Mouse (Mus musculus) CH12.LX (cell line): ENCODE data around the gene Capn2. TPM values are rescaled to one million over a fixed set of nuclear protein-coding genes. Genes with fewer than 3 reads are reported as not detected.

Experiments
- DNase-seq: peaks from one replicate; pipeline ENCODE4 v3.0.0-alpha.2; 2013; ENCODE audit errors: extremely low read depth
- H3K27ac ChIP-seq: 2 replicates; pipeline ENCODE4 v1.5.1; 2012; ENCODE audit warnings: low read depth, mild to moderate bottlenecking, control low read depth, moderate library complexity; ENCODE audit not compliant: insufficient read depth
- H3K27me3 ChIP-seq: replicated peaks from 2 replicates; pipeline ENCODE3; 2012; ENCODE audit warnings: inconsistent platforms
- H3K36me3 ChIP-seq, 2 experiments: replicated peaks in 1 of 2; 2 replicates each; pipeline versions ENCODE3 to v1.6.1; 2012; ENCODE audit warnings: inconsistent platforms in 1 of 2, low read length in 1 of 2, mild to moderate bottlenecking in 1 of 2, mixed read lengths in 1 of 2, moderate library complexity in 1 of 2; ENCODE audit not compliant: control insufficient read depth in 1 of 2, insufficient read depth in 1 of 2
- H3K4me1 ChIP-seq, 2 experiments: 2 replicates each; pipeline ENCODE4 v1.6.1; 2012; ENCODE audit warnings: inconsistent platforms in 1 of 2, moderate library complexity in 1 of 2; ENCODE audit not compliant: insufficient read depth in 2 of 2, control insufficient read depth in 1 of 2
- H3K4me2 ChIP-seq: 2 replicates; pipeline ENCODE4 v1.6.1; 2012; ENCODE audit warnings: low read depth, mild to moderate bottlenecking, control low read depth; ENCODE audit not compliant: poor library complexity, insufficient read depth, severe bottlenecking
- H3K4me3 ChIP-seq, 3 experiments: fragments of 150-350 bp in 1 of 3; sonication (generic) in 1 of 3; replicated peaks in 1 of 3; 2 replicates each; pipeline versions ENCODE3 to v1.5.1; 2011 to 2012; ENCODE audit warnings: low read depth in 2 of 3, low read length in 2 of 3, mild to moderate bottlenecking in 2 of 3, moderate library complexity in 2 of 3, control low read depth in 1 of 3, improper control_type of control experiment in 1 of 3, inconsistent platforms in 1 of 3, mixed read lengths in 1 of 3; ENCODE audit not compliant: poor library complexity in 1 of 3
- H3K79me2 ChIP-seq: replicated peaks from 2 replicates; pipeline ENCODE4 v1.6.1; 2012; ENCODE audit warnings: mild to moderate bottlenecking, moderate library complexity; ENCODE audit not compliant: control insufficient read depth, poor library complexity, insufficient read depth, severe bottlenecking; ENCODE audit errors: extremely low read depth
- H3K9ac ChIP-seq: 2 replicates; pipeline ENCODE4 v1.6.1; 2012; ENCODE audit warnings: low read depth, mild to moderate bottlenecking, control low read depth, moderate library complexity; ENCODE audit not compliant: insufficient read depth
- H3K9me3 ChIP-seq: replicated peaks from 2 replicates; pipeline ENCODE3; 2012; ENCODE audit warnings: low read length, inconsistent platforms, mixed read lengths
- BHLHE40 ChIP-seq: IDR thresholded peaks from 2 replicates; pipeline ENCODE4 v1.6.1; 2011; ENCODE audit warnings: mild to moderate bottlenecking, low read depth, low read length, improper control_type of control experiment
- CHD1 ChIP-seq: IDR thresholded peaks from 2 replicates; pipeline ENCODE4 v1.6.1; 2012; ENCODE audit warnings: low read depth, low read length, improper control_type of control experiment, inconsistent platforms
- CHD2 ChIP-seq: IDR thresholded peaks from 2 replicates; pipeline ENCODE4 v1.6.1; 2011; ENCODE audit warnings: low read length, improper control_type of control experiment
- CTCF ChIP-seq, 2 experiments: IDR thresholded peaks in 1 of 2; conservative IDR thresholded peaks in 1 of 2; 2 replicates each; pipeline ENCODE4 v1.5.1; 2011 to 2012; ENCODE audit warnings: low read depth in 2 of 2, low read length in 2 of 2, improper control_type of control experiment in 1 of 2, inconsistent platforms in 1 of 2, mild to moderate bottlenecking in 1 of 2, moderate library complexity in 1 of 2
- E2F4 ChIP-seq: IDR thresholded peaks from 2 replicates; pipeline ENCODE4 v1.6.1; 2011; ENCODE audit warnings: low read depth, low read length, improper control_type of control experiment; ENCODE audit not compliant: insufficient replicate concordance
- ETS1 ChIP-seq: conservative IDR thresholded peaks from 2 replicates; pipeline ENCODE4 v1.6.1; 2012; ENCODE audit warnings: low read depth, mild to moderate bottlenecking, inconsistent platforms, low read length, improper control_type of control experiment, moderate library complexity
- JUN ChIP-seq: IDR thresholded peaks from 2 replicates; pipeline ENCODE4 v1.6.1; 2011; ENCODE audit warnings: low read depth, mild to moderate bottlenecking, low read length, improper control_type of control experiment, moderate library complexity; ENCODE audit not compliant: insufficient read depth
- JUND ChIP-seq: conservative IDR thresholded peaks from 2 replicates; pipeline ENCODE4 v1.6.1; 2011; ENCODE audit warnings: low read depth, low read length, improper control_type of control experiment
- KAT2A ChIP-seq: IDR thresholded peaks from 2 replicates; pipeline ENCODE4 v1.6.1; 2012; ENCODE audit warnings: low read length, improper control_type of control experiment, inconsistent platforms; ENCODE audit not compliant: insufficient replicate concordance
- MAFK ChIP-seq: IDR thresholded peaks from 2 replicates; pipeline ENCODE4 v1.6.1; 2011; ENCODE audit warnings: low read length, improper control_type of control experiment; ENCODE audit not compliant: insufficient replicate concordance
- MAX ChIP-seq: IDR thresholded peaks from 2 replicates; pipeline ENCODE4 v1.6.1; 2011; ENCODE audit warnings: low read length, improper control_type of control experiment
- MAZ ChIP-seq: IDR thresholded peaks from 2 replicates; pipeline ENCODE4 v1.6.1; 2012; ENCODE audit warnings: low read depth, mild to moderate bottlenecking, inconsistent platforms, low read length, improper control_type of control experiment, moderate library complexity
- MEF2A ChIP-seq: IDR thresholded peaks from 2 replicates; pipeline ENCODE4 v1.6.1; 2014; ENCODE audit warnings: low read depth, mild to moderate bottlenecking, inconsistent platforms, low read length, improper control_type of control experiment, borderline replicate concordance
- MXI1 ChIP-seq: IDR thresholded peaks from 2 replicates; pipeline ENCODE4 v1.6.1; 2011; ENCODE audit warnings: mild to moderate bottlenecking, low read depth, low read length, improper control_type of control experiment
- MYC ChIP-seq: IDR thresholded peaks from 2 replicates; pipeline ENCODE4 v1.6.1; 2011; ENCODE audit warnings: low read depth, mild to moderate bottlenecking, improper control_type of control experiment, low read length
- NELFE ChIP-seq: IDR thresholded peaks from 2 replicates; pipeline ENCODE4 v1.6.1; 2011; ENCODE audit warnings: low read depth, low read length, improper control_type of control experiment
- PAX5 ChIP-seq: IDR thresholded peaks from 2 replicates; pipeline ENCODE4 v1.6.1; 2012; ENCODE audit warnings: low read length, inconsistent platforms, mixed read lengths
- POLR2AphosphoS2 ChIP-seq: IDR thresholded peaks from 2 replicates; pipeline ENCODE4 v1.6.1; 2011; ENCODE audit warnings: low read depth, low read length, improper control_type of control experiment
- RAD21 ChIP-seq: IDR thresholded peaks from 2 replicates; pipeline ENCODE4 v1.6.1; 2011; ENCODE audit warnings: low read depth, mild to moderate bottlenecking, low read length, improper control_type of control experiment, moderate library complexity
- RCOR1 ChIP-seq: conservative IDR thresholded peaks from 2 replicates; pipeline ENCODE4 v1.6.1; 2012; ENCODE audit warnings: low read depth, mild to moderate bottlenecking, inconsistent platforms, low read length, improper control_type of control experiment
- SIN3A ChIP-seq: IDR thresholded peaks from 2 replicates; pipeline ENCODE4 v1.6.1; 2012; ENCODE audit warnings: low read length, improper control_type of control experiment, inconsistent platforms
- SMC3 ChIP-seq: IDR thresholded peaks from 2 replicates; pipeline ENCODE4 v1.6.1; 2011; ENCODE audit warnings: low read depth, low read length, improper control_type of control experiment
- TBP ChIP-seq: conservative IDR thresholded peaks from 2 replicates; pipeline ENCODE4 v1.6.1; 2011; ENCODE audit warnings: low read depth, low read length, improper control_type of control experiment
- TCF12 ChIP-seq: IDR thresholded peaks from 2 replicates; pipeline ENCODE4 v1.6.1; 2014; ENCODE audit warnings: low read depth, mild to moderate bottlenecking, inconsistent platforms, low read length, improper control_type of control experiment
- UBTF ChIP-seq: IDR thresholded peaks from 2 replicates; pipeline ENCODE4 v1.6.1; 2012; ENCODE audit warnings: low read depth, mild to moderate bottlenecking, inconsistent platforms, low read length, improper control_type of control experiment, moderate library complexity
- USF1 ChIP-seq: IDR thresholded peaks from 2 replicates; pipeline ENCODE4 v1.6.1; 2014; ENCODE audit warnings: low read depth, mild to moderate bottlenecking, inconsistent platforms, low read length, improper control_type of control experiment
- ZC3H11A ChIP-seq: IDR thresholded peaks from 2 replicates; pipeline ENCODE4 v1.6.1; 2012; ENCODE audit warnings: low read depth, mild to moderate bottlenecking, inconsistent platforms, low read length, improper control_type of control experiment
- ZKSCAN1 ChIP-seq: IDR thresholded peaks from 2 replicates; pipeline ENCODE4 v1.6.1; 2012; ENCODE audit warnings: low read depth, inconsistent platforms, low read length, improper control_type of control experiment, borderline replicate concordance
- ZMIZ1 ChIP-seq: IDR thresholded peaks from 2 replicates; pipeline ENCODE4 v1.6.1; 2012; ENCODE audit warnings: low read depth, mild to moderate bottlenecking, inconsistent platforms, low read length, improper control_type of control experiment
- ZNF384 ChIP-seq: IDR thresholded peaks from 2 replicates; pipeline ENCODE4 v1.6.1; 2012; ENCODE audit warnings: low read depth, low read length, improper control_type of control experiment, inconsistent platforms
- dilution Hi-C: fragments of 300-500 bp; cut with MboI; formaldehyde crosslinking; loops from 2 replicates; pipeline ENCODE4 v1.14.3; 2020; ENCODE audit warnings: low sequenced_read_pairs; ENCODE audit not compliant: extremely low pct_unique_long_range_greater_than_20kb, extremely low pct_ligation_motif_present
- in situ Hi-C: fragments of 300-500 bp; cut with MboI; formaldehyde crosslinking; loops from 3 replicates; pipeline ENCODE4 v1.14.3; 2019; ENCODE audit warnings: low sequenced_read_pairs, low pct_ligation_motif_present, low pct_unique_long_range_greater_than_20kb, mixed read lengths
- polyA plus RNA-seq: library from polyadenylated mRNA; unstranded; fragments of >175 nt; gene quantifications from 2 replicates; pipeline ENCODE4 v1.2.1, GENCODE M21; 2012; ENCODE audit warnings: low read depth; ENCODE audit not compliant: insufficient read length
- total RNA-seq, 2 experiments: library from RNA; depleted of rRNA; stranded (reverse); fragments of 300-350 nt in 1 of 2; fragments of >200 nt in 1 of 2; gene quantifications; 2 replicates each; pipeline ENCODE4 v1.2.3; 2012 to 2014

The Capn2 gene
- total and polyA plus RNA-seq, 3 experiments, result 10.9 to 28.1 (median 15.0) TPM

- Histone ChIP-seq H3K4me3 (no peak overlapping the region), H3K4me1 (peaks cover 5 to 12% of the 10 kb centered on the region in 2 experiments; a peak in 3 of 4 replicates), H3K9ac (no peak overlapping the region), H3K79me2 (no peaks in the 10 kb centered on the region), H3K9me3 (no peaks in the 10 kb centered on the region), H3K4me2 (no peak overlapping the region), H3K27ac (no peak overlapping the region), H3K36me3 (peaks cover 8 to 38% of the 10 kb centered on the region in 2 experiments), H3K27me3 (no peaks in the 10 kb centered on the region)
- DNase-seq, result peak; percentile 40
- in situ Hi-C loops (loop anchor here (5.0 kb wide), 1 partner anchor 47 kb away; no protein-coding TSS in a partner anchor), dilution Hi-C loops (no loop called here)
- TF ChIP-seq CTCF (conservative IDR thresholded peaks at IDR 0.05 in 1 of 2, IDR thresholded peaks at IDR 0.05 in 1 of 2; ENCODE audit: low read depth in 2 of 2, low read length in 2 of 2) (peak; percentile 7 to 50; a peak in 2 of 4 replicates), BHLHE40 (no peak), POLR2AphosphoS2 (no peak), JUN (no peak), MEF2A (no peak), ZMIZ1 (no peak)
Measured at GRCm38 (mm10) chr1:182490568-182490967, 26.8 kb downstream of the Capn2 start.

- Histone ChIP-seq H3K27me3 (no peaks in the 10 kb centered on the region), H3K79me2 (no peaks in the 10 kb centered on the region), H3K36me3 (peaks cover 15 to 45% of the 10 kb centered on the region in 2 experiments), H3K27ac (peak overlapping the region; percentile 17; the same call in 1 of the 2 replicates), H3K4me2 (peak overlapping the region; percentile 19), H3K9ac (0 out of 2 replicates have a peak overlapping the region, but pooled peaks have one; percentile 4), H3K4me3 (peak overlapping the region in 1 of 3 experiments; percentile 33), H3K9me3 (no peaks in the 10 kb centered on the region), H3K4me1 (peaks cover 5 to 12% of the 10 kb centered on the region in 2 experiments; a peak in 3 of 4 replicates)
- peak; percentile 94 for DNase-seq
- in situ Hi-C loops (loop anchor here (5.0 kb wide), 1 partner anchor 47 kb away; no protein-coding TSS in a partner anchor), dilution Hi-C loops (no loop called here)
- TF ChIP-seq MAZ (peak; percentile 85), RCOR1 (no peak), E2F4 (no peak), PAX5 (no peak), ZNF384 (no peak), BHLHE40 (peak; percentile 90), MXI1 (peak; percentile 98), ZC3H11A (peak; percentile 56), UBTF (no peak), MYC (peak; percentile 97), NELFE (peak; percentile 74), ETS1 (no peak), TBP (0 out of 2 replicates have a peak, but pooled peaks have one; percentile 39), JUN (no peak; the same call in 1 of the 2 replicates), CHD1 (no peak), MEF2A (peak; percentile 14; the same call in 1 of the 2 replicates), JUND (no peak), KAT2A (no peak), CHD2 (no peak), ZKSCAN1 (no peak), SIN3A (peak; percentile 82), USF1 (peak; percentile 79), SMC3 (peak; percentile 95), CTCF (conservative IDR thresholded peaks at IDR 0.05 in 1 of 2, IDR thresholded peaks at IDR 0.05 in 1 of 2; ENCODE audit: low read depth in 2 of 2, low read length in 2 of 2) (peak; percentile 29 to 94; a peak in 3 of 4 replicates), TCF12 (peak; percentile 49; the same call in 1 of the 2 replicates), RAD21 (peak; percentile 83), MAX (peak; percentile 97), MAFK (no peak)
Measured at GRCm38 (mm10) chr1:182489803-182490452, 27.5 kb downstream of the Capn2 start.
